Mouse (Mus musculus): Measurements from ENCODE around the gene Adcy3. TPM values are rescaled to one million over a fixed set of nuclear protein-coding genes. Genes with fewer than 3 reads are reported as not detected.
"Not testable (repeated sequence)": the region's sequence is repeated elsewhere in the genome, so short reads cannot be mapped to it uniquely, and the experiment has no call there.

Gene Adcy3
- polyA plus RNA-seq, 1 experiment, result 9.6 TPM

- Histone ChIP-seq H3K27ac (ENCODE audit: insufficient read depth, low read length) (peak within 1 kb of the TSS; percentile 98), H3K27me3 (ENCODE audit: control insufficient read depth, insufficient read depth, low read length) (no peaks in the 10 kb centered on the region), H3K4me1 (ENCODE audit: control insufficient read depth, insufficient read depth, insufficient read length) (peaks cover 3% of the 10 kb centered on the region; the same call in 1 of the 2 replicates), H3K36me3 (ENCODE audit: control insufficient read depth, insufficient read depth, low read length) (peaks cover 5% of the 10 kb centered on the region; the same call in 1 of the 2 replicates), H3K4me3 (ENCODE audit: extremely low read depth, insufficient read depth, insufficient read length) (peak within 1 kb of the TSS; percentile 75)
- TF ChIP-seq POLR2A (IDR thresholded peaks at IDR 0.05; ENCODE audit: low read depth, low read length) (peak; percentile 76), CTCF (IDR thresholded peaks at IDR 0.05; ENCODE audit: extremely low read depth, insufficient read depth, insufficient read length, insufficient replicate concordance) (no peak)
- peak; percentile 94 to 95 for DNase-seq (ENCODE audit: low read depth in 1 of 2, low spot score in 2 of 2)
- WGBS, result under 1% methylated on average over 50 of the region's 50 CpGs
Observed at GRCm38 (mm10) chr12:4233572-4234508, 100.9 kb downstream of the Adcy3 start, which contains the start of the genes Ptrhd1 and Cenpo. Gene Ptrhd1, plus strand, starts transcription at chr12:4234027. Gene Cenpo, minus strand, starts transcription at chr12:4234294.

- H3K27me3 ChIP-seq (ENCODE audit: control insufficient read depth, insufficient read depth, low read length), result no peaks in the 10 kb centered on the region
- DNase-seq (ENCODE audit: low read depth in 1 of 2, low spot score in 2 of 2), result no peak
- H3K36me3 ChIP-seq (ENCODE audit: control insufficient read depth, insufficient read depth, low read length), result peaks cover 3% of the 10 kb centered on the region; the same call in 1 of the 2 replicates
- no peak overlapping the region for H3K4me3 ChIP-seq (ENCODE audit: extremely low read depth, insufficient read depth, insufficient read length)
- H3K27ac ChIP-seq (ENCODE audit: insufficient read depth, low read length), result 0 out of 2 replicates have a peak overlapping the region, but pooled peaks have one; percentile 21
- WGBS, result 92% methylated on average over 15 of the region's 15 CpGs
- peaks cover 3% of the 10 kb centered on the region; the same call in 1 of the 2 replicates for H3K4me1 ChIP-seq (ENCODE audit: control insufficient read depth, insufficient read depth, insufficient read length)
- TF ChIP-seq CTCF (IDR thresholded peaks at IDR 0.05; ENCODE audit: extremely low read depth, insufficient read depth, insufficient read length, insufficient replicate concordance), result no peak
- no peak for TF ChIP-seq POLR2A (IDR thresholded peaks at IDR 0.05; ENCODE audit: low read depth, low read length)
Observed at GRCm38 (mm10) chr12:4237481-4237880, 104.6 kb downstream of the Adcy3 start.

DNA sequence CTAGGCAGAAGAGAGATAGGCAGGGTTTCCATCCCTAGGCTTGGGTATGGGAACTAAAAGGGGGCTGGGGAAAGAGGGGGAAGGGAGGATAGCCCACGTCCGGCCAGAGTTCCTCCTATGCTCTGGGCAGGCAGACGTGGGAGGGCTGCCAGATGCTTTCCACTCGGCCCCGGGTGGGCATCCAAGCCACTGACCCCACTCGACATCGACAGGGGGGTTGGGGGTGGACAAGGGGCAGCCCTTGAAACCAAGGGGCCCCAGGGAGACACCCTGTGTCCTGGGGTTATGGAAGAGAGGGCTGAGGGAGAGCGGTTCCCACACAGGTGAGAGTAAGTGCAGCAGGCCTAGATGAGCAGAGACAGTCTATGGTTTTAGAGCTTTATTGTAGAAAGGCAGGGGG, 107.4 kb downstream of the Adcy3 start:
- not testable (repeated sequence) for DNase-seq (ENCODE audit: low read depth in 1 of 2, low spot score in 2 of 2); H3K4me1 ChIP-seq (ENCODE audit: control insufficient read depth, insufficient read depth, insufficient read length); H3K4me3 ChIP-seq (ENCODE audit: extremely low read depth, insufficient read depth, insufficient read length); H3K27ac ChIP-seq (ENCODE audit: insufficient read depth, low read length); H3K36me3 ChIP-seq (ENCODE audit: control insufficient read depth, insufficient read depth, low read length); H3K27me3 ChIP-seq (ENCODE audit: control insufficient read depth, insufficient read depth, low read length)
- 85% methylated on average over 8 of the region's 8 CpGs for WGBS

- Histone ChIP-seq H3K27ac (ENCODE audit: insufficient read depth, low read length) (no peak overlapping the region), H3K27me3 (ENCODE audit: control insufficient read depth, insufficient read depth, low read length) (no peaks in the 10 kb centered on the region), H3K36me3 (ENCODE audit: control insufficient read depth, insufficient read depth, low read length) (peaks cover 2% of the 10 kb centered on the region; the same call in 1 of the 2 replicates), H3K4me1 (ENCODE audit: control insufficient read depth, insufficient read depth, insufficient read length) (no peaks in the 10 kb centered on the region), H3K4me3 (ENCODE audit: extremely low read depth, insufficient read depth, insufficient read length) (no peak overlapping the region)
- TF ChIP-seq CTCF (IDR thresholded peaks at IDR 0.05; ENCODE audit: extremely low read depth, insufficient read depth, insufficient read length, insufficient replicate concordance) (no peak), POLR2A (IDR thresholded peaks at IDR 0.05; ENCODE audit: low read depth, low read length) (no peak)
- no peak for DNase-seq (ENCODE audit: low read depth in 1 of 2, low spot score in 2 of 2)
- WGBS, result 76% methylated on average over 2 of the region's 2 CpGs
Observed at GRCm38 (mm10) chr12:4243805-4244204, 110.9 kb downstream of the Adcy3 start.

DNA sequence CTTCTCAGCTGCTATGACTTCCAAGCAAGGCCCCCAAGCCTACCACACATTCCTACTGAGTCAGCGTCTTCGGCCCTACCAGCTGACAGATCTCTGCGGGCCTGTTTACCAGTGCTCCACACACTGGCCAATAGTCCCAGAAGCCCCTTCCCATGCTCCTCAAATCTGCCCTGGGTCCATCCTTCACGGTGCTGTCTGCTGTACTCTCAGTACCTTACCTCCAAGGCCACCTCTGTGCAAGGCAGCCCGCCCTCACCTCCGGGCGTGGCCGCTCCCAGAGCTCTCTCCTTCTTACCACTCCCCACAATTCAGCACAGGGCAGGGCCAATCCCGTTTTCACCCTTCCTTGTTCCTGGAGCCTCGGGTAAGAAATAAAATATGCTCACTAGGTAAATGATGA, 112.8 kb downstream of the Adcy3 start:
- no peak overlapping the region for H3K4me3 ChIP-seq (ENCODE audit: extremely low read depth, insufficient read depth, insufficient read length)
- H3K36me3 ChIP-seq (ENCODE audit: control insufficient read depth, insufficient read depth, low read length), result peaks cover 9% of the 10 kb centered on the region; the same call in 1 of the 2 replicates
- H3K27ac ChIP-seq (ENCODE audit: insufficient read depth, low read length), result no peak overlapping the region
- DNase-seq (ENCODE audit: low read depth in 1 of 2, low spot score in 2 of 2), result no peak
- WGBS, result 89% methylated on average over 10 of the region's 10 CpGs
- TF ChIP-seq CTCF (IDR thresholded peaks at IDR 0.05; ENCODE audit: extremely low read depth, insufficient read depth, insufficient read length, insufficient replicate concordance) (no peak), POLR2A (IDR thresholded peaks at IDR 0.05; ENCODE audit: low read depth, low read length) (no peak)
- H3K4me1 ChIP-seq (ENCODE audit: control insufficient read depth, insufficient read depth, insufficient read length), result no peaks in the 10 kb centered on the region
- no peaks in the 10 kb centered on the region for H3K27me3 ChIP-seq (ENCODE audit: control insufficient read depth, insufficient read depth, low read length)

DNA sequence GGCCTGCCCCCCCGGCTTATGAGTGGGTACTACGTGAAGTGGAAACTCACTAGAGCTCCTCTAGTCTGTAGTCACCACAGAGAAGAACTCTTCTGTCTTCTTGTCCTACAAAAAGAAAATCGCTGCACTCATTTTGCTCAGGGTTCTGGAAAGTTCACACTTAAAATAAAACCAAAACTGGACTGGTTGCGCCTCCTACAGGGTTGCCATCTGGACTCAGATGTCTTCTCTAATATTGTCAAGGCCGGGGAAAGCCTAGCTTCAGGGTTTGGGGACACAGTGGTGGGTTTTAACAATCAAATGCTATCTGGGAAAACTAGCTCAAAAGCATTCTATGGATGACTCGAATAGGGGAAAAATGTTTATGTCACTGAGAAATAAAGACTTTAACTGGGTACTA, 116.9 kb downstream of the Adcy3 start:
- no peaks in the 10 kb centered on the region for H3K27me3 ChIP-seq (ENCODE audit: control insufficient read depth, insufficient read depth, low read length)
- H3K27ac ChIP-seq (ENCODE audit: insufficient read depth, low read length), result no peak overlapping the region
- H3K4me1 ChIP-seq (ENCODE audit: control insufficient read depth, insufficient read depth, insufficient read length), result no peaks in the 10 kb centered on the region
- DNase-seq (ENCODE audit: low read depth in 1 of 2, low spot score in 2 of 2), result no peak
- peaks cover 13% of the 10 kb centered on the region; the same call in 1 of the 2 replicates for H3K36me3 ChIP-seq (ENCODE audit: control insufficient read depth, insufficient read depth, low read length)
- H3K4me3 ChIP-seq (ENCODE audit: extremely low read depth, insufficient read depth, insufficient read length), result no peak overlapping the region
- WGBS, result 89% methylated on average over 6 of the region's 6 CpGs
- TF ChIP-seq CTCF (IDR thresholded peaks at IDR 0.05; ENCODE audit: extremely low read depth, insufficient read depth, insufficient read length, insufficient replicate concordance) (no peak), POLR2A (IDR thresholded peaks at IDR 0.05; ENCODE audit: low read depth, low read length) (no peak)
